In the genomic region with DNA sequence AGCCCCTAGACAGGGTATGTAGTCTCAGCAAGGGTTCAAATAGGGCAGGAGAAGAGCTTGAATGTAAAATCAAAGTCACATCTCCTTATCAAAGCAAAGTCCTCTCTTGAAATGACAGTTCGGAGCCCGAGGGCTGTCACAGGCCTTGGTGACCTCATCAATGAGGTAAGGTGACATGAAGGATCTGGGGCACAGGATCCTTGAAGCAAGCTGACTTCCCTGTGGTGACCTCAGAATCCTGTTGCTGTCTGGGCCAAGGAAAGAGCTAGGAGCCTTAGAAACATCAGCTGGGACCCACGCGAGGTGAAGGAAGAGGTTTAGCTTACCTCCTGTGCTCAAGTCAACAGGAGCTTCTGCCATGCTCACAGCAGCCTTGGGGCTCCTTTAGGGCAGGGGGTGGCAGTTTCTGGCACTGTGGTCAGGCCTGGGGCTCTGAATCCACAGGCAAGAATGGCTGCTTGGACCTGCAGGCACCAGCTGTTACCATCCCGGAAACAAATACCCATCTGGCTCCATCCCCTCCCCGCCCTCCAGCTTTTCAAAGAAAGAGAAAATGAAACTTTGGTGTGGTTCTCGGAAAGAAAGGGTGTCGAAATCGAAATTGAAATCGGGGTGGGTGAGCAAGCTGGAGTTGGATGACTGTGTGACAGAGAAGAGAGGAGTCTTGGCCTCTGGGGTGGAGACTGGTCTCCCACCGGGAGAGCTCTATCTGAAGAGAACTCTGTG, we compare ENCODE assay signal across 9 mouse cellular contexts. TPM values are rescaled to one million over a fixed set of nuclear protein-coding genes. Genes with fewer than 3 reads are reported as not detected.
DNase-seq lines count a peak whose midpoint lies in the region; ATAC-seq and TF ChIP-seq lines count a peak whose summit lies in the region.
"Had no signal": no experiment of that assay in that cellular context is flagged by ENCODE, and none has a peak within 500 bp of the region (broad histone marks: within the 10 kb centered on the region; RNA-seq: fewer than 3 reads in every experiment).

A gene (minus strand): TSS at position 508 of the 726 bp plus-strand sequence.

- intact Hi-C loops in heart, postnatal 14 days (cut with DNase I): loop anchor here (1.0 kb wide), 1 partner anchor 328 kb away; no protein-coding TSS in a partner anchor

- H3K4me2 ChIP-seq in myocyte (ENCODE audit: low read depth): peak within 1 kb of the TSS; percentile 36
- H3K4me2 ChIP-seq: limb, embryonic 15.5 days had no signal

- H3ac ChIP-seq in myocyte (ENCODE audit: control insufficient read depth, insufficient read length): no peak within 1 kb of the TSS

- no peaks in the 10 kb centered on the region for H3K79me2 ChIP-seq in myocyte (ENCODE audit: control insufficient read depth, insufficient read depth)

- no peaks in the 10 kb centered on the region for H3K4me1 ChIP-seq in heart, embryonic 10.5 days

- H3K36me3 ChIP-seq in heart, embryonic 10.5 days: no peaks in the 10 kb centered on the region
- H3K36me3 ChIP-seq in myocyte (ENCODE audit: control insufficient read depth, insufficient read depth): no peaks in the 10 kb centered on the region
- H3K36me3 ChIP-seq: limb, embryonic 15.5 days had no signal

- WGBS in heart, embryonic 10.5 days: 60% methylated on average over 11 of the region's 11 CpGs

- H3K27ac ChIP-seq in heart, embryonic 10.5 days: no peak within 1 kb of the TSS
- H3K27ac ChIP-seq: limb, embryonic 15.5 days had no signal

- TF ChIP-seq POLR2A in myocyte (IDR thresholded peaks at IDR 0.05; ENCODE audit: insufficient read length, low read depth): no peak

- ATAC-seq in common myeloid progenitor, adult 5-6 weeks (replicated peaks; ENCODE audit: low read depth, poor library complexity, severe bottlenecking): peak; percentile 89

- no peaks in the 10 kb centered on the region for H3K9me3 ChIP-seq in heart, embryonic 10.5 days
- H3K9me3 ChIP-seq: limb, embryonic 15.5 days had no signal

- no peak within 1 kb of the TSS for H3K4me3 ChIP-seq in heart, embryonic 10.5 days
- no peak within 1 kb of the TSS for H3K4me3 ChIP-seq in myocyte
- H3K4me3 ChIP-seq: limb, embryonic 15.5 days had no signal

- peak; percentile 56 for DNase-seq in heart, embryonic 10.5 days (ENCODE audit: low spot score)
- no peak for DNase-seq in heart, postnatal 14 days
- peak; percentile 80 for DNase-seq in A20 (ENCODE audit: low read depth, low spot score)
- DNase-seq in ovary, adult 18-20 months (ENCODE audit: low spot score): no peak
- DNase-seq in layer of hippocampus, adult 9-10 months (ENCODE audit: low spot score): no peak
- DNase-seq in layer of hippocampus, adult 8-10 months (ENCODE audit: low spot score in 2 of 2): no peak

- peaks cover 25% of the 10 kb centered on the region for H3K27me3 ChIP-seq in heart, embryonic 10.5 days (ENCODE audit: insufficient read depth, poor library complexity, severe bottlenecking)
- H3K27me3 ChIP-seq in myocyte (ENCODE audit: control insufficient read depth, insufficient read depth, insufficient read length): no peaks in the 10 kb centered on the region
- H3K27me3 ChIP-seq: limb, embryonic 15.5 days had no signal

TF ChIP-seq in myocyte, 11 proteins besides CTCF, POLR2A, EP300 and RAD21:
- no peak for TF ChIP-seq POLR2AphosphoS2 (IDR thresholded peaks at IDR 0.05; ENCODE audit: insufficient read length, low read depth)
- 0 out of 2 replicates have a peak, but pooled peaks have one; percentile 4 for TF ChIP-seq CEBPB (IDR thresholded peaks at IDR 0.05; ENCODE audit: insufficient read depth, poor library complexity, severe bottlenecking)
- TF ChIP-seq MAX (IDR thresholded peaks at IDR 0.05; ENCODE audit: low read depth): no peak
- TF ChIP-seq TCF12 (IDR thresholded peaks at IDR 0.05; ENCODE audit: insufficient read depth, poor library complexity, severe bottlenecking): no peak
- no peak for TF ChIP-seq TCF3 (IDR thresholded peaks at IDR 0.05; ENCODE audit: insufficient read length, low read depth)
- peak in 1 of 3 experiments; percentile 41 for TF ChIP-seq MYOG (IDR thresholded peaks at IDR 0.05; ENCODE audit: control insufficient read depth in 1 of 3, insufficient read depth in 1 of 3, insufficient read length in 2 of 3, low read depth in 2 of 3)
- TF ChIP-seq REST (IDR thresholded peaks at IDR 0.05; ENCODE audit: insufficient read depth, insufficient read length): no peak
- no peak for TF ChIP-seq USF1 (IDR thresholded peaks at IDR 0.05; ENCODE audit: low read depth)
- TF ChIP-seq E2F4 (IDR thresholded peaks at IDR 0.05; ENCODE audit: insufficient read depth): no peak
- TF ChIP-seq SRF (IDR thresholded peaks at IDR 0.05; ENCODE audit: control insufficient read depth, insufficient read length, low read depth): no peak
- peak in 2 of 3 experiments; percentile 23 to 55 for TF ChIP-seq MYOD1 (IDR thresholded peaks at IDR 0.05; ENCODE audit: control insufficient read depth in 1 of 3, insufficient read length in 2 of 3, low read depth in 2 of 3)
TF ChIP-seq in myocyte: peak in this region for 3.

RNA-seq across cellular contexts. Expression of the gene that starts here (rescaled TPM):
- polyA plus RNA-seq in heart, embryonic 10.5 days (2016; fragmentation: Nextera tagmentation; extraction: Ambion mirVana): not detected in 2 replicates
- under 1 TPM; 0.31 to 0.44 TPM for total RNA-seq in heart, postnatal 14 days (2021)
- total RNA-seq in common myeloid progenitor, adult 5-6 weeks (2017): 0.15 and 6.0 TPM in 2 replicates
- 1.1 TPM for polyA plus RNA-seq in myocyte (2012; fragmentation: generic; extraction: Trizol)
- total RNA-seq in layer of hippocampus, adult 8-10 months (2022): 1 to 10 TPM in 2 of 4 experiments, not detected in 2; 1.5 to 2.5 TPM

Comparison
In these comparisons a context has a peak if more than half of its experiments do, and no peak if none do; other contexts are left out.
1. Peak in DNase-seq in heart, embryonic 10.5 days; RNA of the gene not detected or under 1 TPM.